Mouse (Mus musculus) liver, embryonic 11.5 days (tissue): ENCODE measurements around the gene Mogs. TPM values are rescaled to one million over a fixed set of nuclear protein-coding genes. Genes with fewer than 3 reads are reported as not detected.
"Not testable (repeated sequence)": the region's sequence is repeated elsewhere in the genome, so short reads cannot be mapped to it uniquely, and the experiment has no call there.

Experiments used
- ATAC-seq: fragments of 200-750 bp; cut with Nextera tagmentation; replicated peaks from 2 replicates; pipeline ENCODE4 v1.8.0; 2017; ENCODE audit warnings: moderate number of reproducible peaks, mild to moderate bottlenecking, moderate TSS enrichment, moderate library complexity; ENCODE audit not compliant: low FRiP score
- DNase-seq: peaks from one replicate; pipeline ENCODE4 v3.0.0-alpha.2; 2017; ENCODE audit warnings: low spot score
- H3K27ac ChIP-seq: fragments of 300-500 bp; sonication (generic); 2 replicates; pipeline ENCODE4 v1.5.1; 2014; ENCODE audit warnings: mild to moderate bottlenecking, low read depth, low read length, control low read depth
- H3K27me3 ChIP-seq: fragments of 300-500 bp; sonication (generic); replicated peaks from 2 replicates; pipeline ENCODE4 v1.6.1; 2014; ENCODE audit warnings: low read length, mixed read lengths; ENCODE audit not compliant: control insufficient read depth, insufficient read depth
- H3K36me3 ChIP-seq: fragments of 300-500 bp; sonication (generic); 2 replicates; pipeline ENCODE4 v1.6.1; 2014; ENCODE audit warnings: mild to moderate bottlenecking, low read length, moderate library complexity, mixed read lengths; ENCODE audit not compliant: control insufficient read depth, insufficient read depth
- H3K4me1 ChIP-seq: fragments of 300-500 bp; sonication (generic); replicated peaks from 2 replicates; pipeline ENCODE4 v1.6.1; 2014; ENCODE audit warnings: low read length, mixed read lengths; ENCODE audit not compliant: control insufficient read depth, insufficient read depth
- H3K4me2 ChIP-seq: fragments of 300-500 bp; sonication (generic); 2 replicates; pipeline ENCODE4 v1.6.1; 2014; ENCODE audit warnings: mild to moderate bottlenecking, control low read depth, moderate library complexity
- H3K4me3 ChIP-seq: fragments of 300-500 bp; sonication (generic); 2 replicates; pipeline ENCODE4 v1.5.1; 2014; ENCODE audit warnings: low read depth, low read length, control low read depth
- H3K9ac ChIP-seq: fragments of 300-500 bp; sonication (generic); 2 replicates; pipeline ENCODE4 v1.6.1; 2014; ENCODE audit warnings: low read depth, low read length, control low read depth
- H3K9me3 ChIP-seq: fragments of 300-500 bp; sonication (generic); 2 replicates; pipeline ENCODE4 v1.6.1; 2016; ENCODE audit warnings: low read length, inconsistent platforms, mixed read lengths; ENCODE audit not compliant: control insufficient read depth
- WGBS: fragments of 180-500 bp; shearing (Covaris S2); extraction: QIAGEN DNeasy Blood & Tissue Kit; methylation state at CpG from one replicate; pipeline ENCODE4 v1.1.7; 2014; 5-methylcytosine and 5-hydroxymethylcytosine counted together
- polyA plus RNA-seq: library from polyadenylated mRNA; unstranded; fragments of >200 nt; fragmentation: Nextera tagmentation; extraction: Ambion mirVana; gene quantifications from 2 replicates; pipeline ENCODE4 v1.2.1, GENCODE M21; 2014

Gene Mogs
- polyA plus RNA-seq, 1 experiment from 2014 or later, result 88.9 TPM

DNA sequence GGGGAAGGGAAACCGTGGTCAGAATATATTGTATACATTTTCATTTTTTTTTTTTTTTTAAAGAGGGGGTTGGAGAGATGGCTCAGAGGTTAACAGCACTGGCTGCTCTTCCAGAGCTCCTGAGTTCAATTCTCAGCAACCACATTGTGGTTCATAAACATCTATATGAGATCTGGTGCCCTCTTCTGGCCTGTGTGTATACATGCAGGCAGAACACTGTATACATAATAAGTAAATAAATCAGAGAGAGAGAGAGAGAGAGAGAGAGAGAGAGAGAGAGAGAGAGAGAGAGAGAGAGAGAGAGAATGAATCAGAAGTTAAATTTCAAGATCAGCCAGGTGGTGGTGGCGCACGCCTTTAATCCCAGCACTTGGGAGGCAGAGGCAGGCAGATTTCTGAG, 44.2 kb downstream of the Mogs start:
- peaks cover 38% of the 10 kb centered on the region for H3K27me3 ChIP-seq
- not testable (repeated sequence) for H3K4me2 ChIP-seq, H3K27ac ChIP-seq, DNase-seq, H3K9me3 ChIP-seq, ATAC-seq, H3K4me3 ChIP-seq, H3K9ac ChIP-seq, H3K36me3 ChIP-seq
- peaks cover 10% of the 10 kb centered on the region; the same call in 1 of the 2 replicates for H3K4me1 ChIP-seq
- 20% methylated on average over 3 of the region's 3 CpGs for WGBS

DNA sequence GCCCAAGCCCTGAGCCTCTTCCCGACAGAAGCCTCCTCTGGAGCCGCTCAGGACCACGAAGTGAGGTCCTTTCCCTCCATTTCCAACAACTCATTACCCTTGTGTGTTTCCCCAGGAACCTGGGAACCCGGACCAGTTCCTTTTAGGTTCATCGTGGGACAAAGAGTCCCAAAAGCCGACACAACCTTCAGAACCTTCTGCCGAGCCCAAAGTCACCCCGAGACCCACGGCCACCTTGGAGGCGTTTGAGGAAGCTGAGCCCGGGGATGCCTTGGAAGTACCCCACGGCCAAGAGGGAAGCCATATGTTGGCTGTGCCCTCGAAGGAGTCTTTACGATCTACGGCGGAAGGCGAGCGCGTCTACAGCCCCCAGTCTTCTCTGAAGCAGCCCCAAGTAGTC, 46.1 kb downstream of the Mogs start:
- DNase-seq, result peak; percentile 45
- Histone ChIP-seq H3K9me3 (no peaks in the 10 kb centered on the region), H3K27me3 (peaks cover 24% of the 10 kb centered on the region), H3K4me1 (peaks cover 10% of the 10 kb centered on the region), H3K36me3 (no peaks in the 10 kb centered on the region), H3K4me2 (peak overlapping the region; percentile 77), H3K9ac (no peak overlapping the region), H3K27ac (no peak overlapping the region), H3K4me3 (peak overlapping the region; percentile 48)
- ATAC-seq, result no peak
- WGBS, result 6% methylated on average over 19 of the region's 19 CpGs

DNA sequence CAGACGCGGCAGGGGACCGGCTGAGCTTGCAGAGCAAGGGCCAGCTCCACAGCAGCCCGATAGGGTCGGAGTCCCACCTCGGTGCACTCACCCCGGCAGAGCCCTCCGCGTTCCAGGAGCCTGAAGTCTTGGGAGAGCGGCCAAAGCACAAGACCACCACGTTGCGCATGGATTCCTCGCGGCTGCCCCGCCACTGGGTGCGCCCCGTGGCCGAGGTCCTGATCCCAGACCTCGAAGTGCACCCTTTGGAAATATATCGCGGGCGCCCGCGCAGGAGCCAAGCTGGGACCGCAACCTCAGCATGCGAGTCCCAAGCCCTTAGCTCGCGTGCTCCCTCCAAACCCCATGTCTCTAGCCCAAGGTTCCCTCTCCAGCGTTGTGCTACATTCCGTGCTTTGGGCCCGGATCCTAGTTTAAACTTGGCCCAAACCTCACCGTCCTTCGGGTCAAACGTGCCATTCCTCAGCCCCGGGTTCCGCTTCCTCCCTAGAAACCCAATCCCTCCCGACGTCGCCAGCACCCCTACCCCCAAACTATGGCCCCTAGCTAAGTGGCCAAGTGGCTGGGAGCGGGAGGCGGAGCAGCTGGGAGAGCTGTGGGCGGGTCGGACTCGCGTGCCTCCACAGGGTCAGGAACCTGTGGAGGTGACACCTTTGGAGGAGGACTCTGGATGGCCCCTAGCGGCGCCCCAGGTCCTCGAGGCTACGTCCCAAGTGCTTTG, 46.8 kb downstream of the Mogs start:
- Histone ChIP-seq H3K4me3 (peak overlapping the region; percentile 48), H3K9me3 (no peaks in the 10 kb centered on the region), H3K27ac (no peak overlapping the region), H3K4me2 (peak overlapping the region; percentile 77), H3K4me1 (peaks cover 14% of the 10 kb centered on the region), H3K9ac (no peak overlapping the region; the same call in 1 of the 2 replicates), H3K36me3 (no peaks in the 10 kb centered on the region), H3K27me3 (peaks cover 24% of the 10 kb centered on the region)
- WGBS, result 1% methylated on average over 49 of the region's 49 CpGs
- ATAC-seq, result no peak
- DNase-seq, result peak; percentile 64

- Histone ChIP-seq H3K36me3 (no peaks in the 10 kb centered on the region), H3K4me2 (peak overlapping the region; percentile 77), H3K9ac (no peak overlapping the region), H3K9me3 (no peaks in the 10 kb centered on the region), H3K4me1 (peaks cover 15% of the 10 kb centered on the region), H3K4me3 (peak overlapping the region; percentile 48), H3K27ac (no peak overlapping the region), H3K27me3 (peaks cover 24% of the 10 kb centered on the region)
- WGBS, result 3% methylated on average over 8 of the region's 8 CpGs
- no peak for ATAC-seq
- peak; percentile 62 for DNase-seq
These were observed 47.4 kb downstream of the Mogs start for GRCm38 (mm10) chr6:83162701-83163100.

GRCm38 (mm10) chr6:83165026-83165606, 49.8 kb downstream of the Mogs start:
- H3K9me3 ChIP-seq, result no peaks in the 10 kb centered on the region
- no peak for DNase-seq
- peak overlapping the region; percentile 87 for H3K4me2 ChIP-seq
- WGBS, result 5% methylated on average over 6 of the region's 6 CpGs
- H3K36me3 ChIP-seq, result no peaks in the 10 kb centered on the region
- ATAC-seq, result peak; percentile 32
- H3K27me3 ChIP-seq, result peaks cover 24% of the 10 kb centered on the region
- H3K9ac ChIP-seq, result peak overlapping the region; percentile 74
- H3K4me3 ChIP-seq, result peak overlapping the region; percentile 74
- peak overlapping the region; percentile 19; the same call in 1 of the 2 replicates for H3K27ac ChIP-seq
- peaks cover 18% of the 10 kb centered on the region for H3K4me1 ChIP-seq

- H3K27ac ChIP-seq, result peak within 1 kb of the TSS; percentile 28
- H3K36me3 ChIP-seq, result no peaks in the 10 kb centered on the region
- WGBS, result under 1% methylated on average over 58 of the region's 58 CpGs
- ATAC-seq (peak; percentile 86), DNase-seq (peak; percentile 92)
- H3K9ac ChIP-seq, result peak within 1 kb of the TSS; percentile 74
- peaks cover 20% of the 10 kb centered on the region for H3K27me3 ChIP-seq
- H3K4me1 ChIP-seq, result peaks cover 18% of the 10 kb centered on the region
- H3K4me2 ChIP-seq, result peak within 1 kb of the TSS; percentile 87
- no peaks in the 10 kb centered on the region for H3K9me3 ChIP-seq
- H3K4me3 ChIP-seq, result peak within 1 kb of the TSS; percentile 74
These were observed 50.4 kb downstream of the Mogs start, which contains the start of gene Dctn1 for GRCm38 (mm10) chr6:83165607-83166242. Gene Dctn1 (plus strand): TSS chr6:83165920.

- DNase-seq (no peak), ATAC-seq (peak; percentile 2; the same call in 1 of the 2 replicates)
- Histone ChIP-seq H3K36me3 (no peaks in the 10 kb centered on the region), H3K4me1 (peaks cover 18% of the 10 kb centered on the region), H3K27me3 (peaks cover 15% of the 10 kb centered on the region), H3K4me2 (peak overlapping the region; percentile 87), H3K27ac (peak overlapping the region; percentile 28; the same call in 1 of the 2 replicates), H3K9me3 (no peaks in the 10 kb centered on the region), H3K9ac (peak overlapping the region; percentile 74), H3K4me3 (peak overlapping the region; percentile 74)
- under 1% methylated on average over 12 of the region's 12 CpGs for WGBS
These were observed 50.9 kb downstream of the Mogs start for GRCm38 (mm10) chr6:83166243-83166630.
